In genomic region chr15:103183651-103184610, GRCm38 (mm10) we compare ENCODE assay signal across 8 mouse cellular contexts. TPM values are rescaled to one million over a fixed set of nuclear protein-coding genes. Genes with fewer than 3 reads are reported as not detected.
A peak's percentile ranks its signal among the peaks of the same experiment; 100 is the strongest.
DNase-seq lines count a peak whose midpoint lies in the region; ATAC-seq and TF ChIP-seq lines count a peak whose summit lies in the region.

No protein-coding gene starts in this region.

- H3K27me3 ChIP-seq in heart, embryonic 10.5 days (ENCODE audit: insufficient read depth, poor library complexity, severe bottlenecking) = peaks cover 55% of the 10 kb centered on the region
- H3K27me3 ChIP-seq in ES-Bruce4 (ENCODE audit: control insufficient read depth, insufficient read depth, low read length, poor library complexity, severe bottlenecking) = no peaks in the 10 kb centered on the region
- H3K27me3 ChIP-seq in forebrain, embryonic 11.5 days (ENCODE audit: control insufficient read depth, insufficient read depth, low read length) = peaks cover 38% of the 10 kb centered on the region
- no peaks in the 10 kb centered on the region; the same call in 1 of the 2 replicates for H3K27me3 ChIP-seq in neural tube, embryonic 13.5 days

- DNase-seq in heart, embryonic 10.5 days (ENCODE audit: low spot score) = no peak
- DNase-seq in heart, adult 8-10 months (ENCODE audit: low spot score) = no peak
- peak; percentile 71 for DNase-seq in forebrain, embryonic 11.5 days (ENCODE audit: low spot score)
- DNase-seq in kidney, postnatal 25 days = peak; percentile 30 to 57
- no peak for DNase-seq in urinary bladder, adult 18-20 months (ENCODE audit: low spot score in 2 of 2)
- no peak for DNase-seq in frontal cortex, adult 2 months (ENCODE audit: extremely low spot score in 1 of 2, low spot score in 1 of 2)

- TF ChIP-seq EP300 in ES-Bruce4 (IDR thresholded peaks at IDR 0.05; ENCODE audit: insufficient read depth, low read depth, low read length) = no peak

- peak overlapping the region; percentile 27; the same call in 1 of the 2 replicates for H3K4me2 ChIP-seq in forebrain, embryonic 11.5 days (ENCODE audit: low read depth, low read length, severe bottlenecking)
- peak overlapping the region; percentile 54 for H3K4me2 ChIP-seq in neural tube, embryonic 13.5 days

- H3K9me3 ChIP-seq in heart, embryonic 10.5 days = no peaks in the 10 kb centered on the region
- no peaks in the 10 kb centered on the region for H3K9me3 ChIP-seq in ES-Bruce4 (replicated peaks; ENCODE audit: control insufficient read depth, insufficient read depth, low read length, poor library complexity, severe bottlenecking)
- H3K9me3 ChIP-seq in forebrain, embryonic 11.5 days (ENCODE audit: control insufficient read depth, low read length) = no peaks in the 10 kb centered on the region
- H3K9me3 ChIP-seq in neural tube, embryonic 13.5 days = no peaks in the 10 kb centered on the region

- peak overlapping the region; percentile 62 for H3K4me3 ChIP-seq in heart, embryonic 10.5 days
- H3K4me3 ChIP-seq in ES-Bruce4 (ENCODE audit: low read depth, low read length) = peak overlapping the region; percentile 19; the same call in 1 of the 2 replicates
- peak overlapping the region; percentile 7; the same call in 1 of the 2 replicates for H3K4me3 ChIP-seq in forebrain, embryonic 11.5 days (ENCODE audit: low read depth, low read length)
- H3K4me3 ChIP-seq in neural tube, embryonic 13.5 days = peak overlapping the region; percentile 16

- H3K36me3 ChIP-seq in heart, embryonic 10.5 days = 0 out of 2 replicates have a peak, but pooled peaks cover 3% of the 10 kb centered on the region
- no peaks in the 10 kb centered on the region for H3K36me3 ChIP-seq in ES-Bruce4 (ENCODE audit: control insufficient read depth, insufficient read depth, low read length, poor library complexity, severe bottlenecking)
- no peaks in the 10 kb centered on the region for H3K36me3 ChIP-seq in forebrain, embryonic 11.5 days (ENCODE audit: control insufficient read depth, insufficient read depth, low read length)
- no peaks in the 10 kb centered on the region for H3K36me3 ChIP-seq in neural tube, embryonic 13.5 days

- H3K9ac ChIP-seq in ES-Bruce4 (ENCODE audit: low read depth, poor library complexity, severe bottlenecking) = no peak overlapping the region
- no peak overlapping the region for H3K9ac ChIP-seq in forebrain, embryonic 11.5 days (ENCODE audit: low read length)
- H3K9ac ChIP-seq in neural tube, embryonic 13.5 days = peak overlapping the region; percentile 41; the same call in 1 of the 2 replicates

- TF ChIP-seq POLR2A in ES-Bruce4 (IDR thresholded peaks at IDR 0.05; ENCODE audit: insufficient read depth, low read length) = no peak

- ATAC-seq in forebrain, embryonic 11.5 days (replicated peaks; ENCODE audit: low FRiP score) = peak; percentile 32; the same call in 1 of the 2 replicates
- ATAC-seq in neural tube, embryonic 13.5 days (ENCODE audit: low read depth) = peak; percentile 42

- H3K27ac ChIP-seq in heart, embryonic 10.5 days = no peak overlapping the region; the same call in 1 of the 2 replicates
- no peak overlapping the region for H3K27ac ChIP-seq in ES-Bruce4 (ENCODE audit: insufficient read depth, low read length)
- no peak overlapping the region for H3K27ac ChIP-seq in forebrain, embryonic 11.5 days (ENCODE audit: low read depth, low read length)
- peak overlapping the region; percentile 42; the same call in 1 of the 2 replicates for H3K27ac ChIP-seq in neural tube, embryonic 13.5 days (replicated peaks)

- peaks cover 29% of the 10 kb centered on the region for H3K4me1 ChIP-seq in heart, embryonic 10.5 days
- no peaks in the 10 kb centered on the region for H3K4me1 ChIP-seq in ES-Bruce4 (ENCODE audit: control insufficient read depth, insufficient read depth, low read length)
- peaks cover 14% of the 10 kb centered on the region; the same call in 1 of the 2 replicates for H3K4me1 ChIP-seq in forebrain, embryonic 11.5 days (replicated peaks; ENCODE audit: control insufficient read depth, insufficient read depth, low read length)
- H3K4me1 ChIP-seq in neural tube, embryonic 13.5 days (replicated peaks) = peaks cover 42% of the 10 kb centered on the region

- 10% methylated on average over 25 of the region's 25 CpGs for WGBS in heart, embryonic 10.5 days
- WGBS in forebrain, embryonic 11.5 days = 12% methylated on average over 25 of the region's 25 CpGs
- WGBS in neural tube, embryonic 13.5 days = 12% methylated on average over 25 of the region's 25 CpGs

- peak; percentile 43 for TF ChIP-seq CTCF in ES-Bruce4 (IDR thresholded peaks at IDR 0.05; ENCODE audit: low read depth, low read length)

RNA-seq across cellular contexts. Expression of gene Smug1, which starts 17.0 kb away (rescaled TPM):
- polyA plus RNA-seq in heart, embryonic 10.5 days (2016; fragmentation: Nextera tagmentation; extraction: Ambion mirVana) = 16.2 and 19.5 TPM in 2 replicates
- 10 to 100 TPM; 10.4 to 16.8 (median 15.2) TPM for total RNA-seq in heart, adult 8-10 months (2022)
- polyA plus RNA-seq in ES-Bruce4 (2011; ENCODE audit: insufficient read depth, insufficient read length, low read depth, missing spikeins) = 13.5 and 15.3 TPM in 2 replicates
- polyA plus RNA-seq in forebrain, embryonic 11.5 days (2014; fragmentation: Nextera tagmentation; extraction: Ambion mirVana) = 20.5 and 23.3 TPM in 2 replicates
- 36.1 and 41.0 TPM in 2 replicates for polyA plus RNA-seq in neural tube, embryonic 13.5 days (2015; fragmentation: Nextera tagmentation; extraction: Ambion mirVana)
- polyA plus RNA-seq in frontal cortex, adult 2 months (2012; rRNA removed) = 16.1 and 16.3 TPM in 2 replicates

RNA-seq across cellular contexts. Expression of gene Cbx5, which starts 55.7 kb away (rescaled TPM):
- 152 and 154 TPM in 2 replicates for polyA plus RNA-seq in heart, embryonic 10.5 days (2016; fragmentation: Nextera tagmentation; extraction: Ambion mirVana)
- 10 to 100 TPM; 52.4 to 59.1 (median 57.0) TPM for total RNA-seq in heart, adult 8-10 months (2022)
- 317 and 328 TPM in 2 replicates for polyA plus RNA-seq in ES-Bruce4 (2011; ENCODE audit: insufficient read depth, insufficient read length, low read depth, missing spikeins)
- polyA plus RNA-seq in forebrain, embryonic 11.5 days (2014; fragmentation: Nextera tagmentation; extraction: Ambion mirVana) = 214 and 221 TPM in 2 replicates
- 104 and 116 TPM in 2 replicates for polyA plus RNA-seq in neural tube, embryonic 13.5 days (2015; fragmentation: Nextera tagmentation; extraction: Ambion mirVana)
- polyA plus RNA-seq in frontal cortex, adult 2 months (2012; rRNA removed) = 70.1 and 79.9 TPM in 2 replicates

RNA-seq across cellular contexts. Expression of gene Hnrnpa1, which starts 56.3 kb away (rescaled TPM):
- polyA plus RNA-seq in heart, embryonic 10.5 days (2016; fragmentation: Nextera tagmentation; extraction: Ambion mirVana) = 682 and 901 TPM in 2 replicates
- 100 to 1,000 TPM; 134 to 164 (median 150) TPM for total RNA-seq in heart, adult 8-10 months (2022)
- 1,629 and 1,787 TPM in 2 replicates for polyA plus RNA-seq in ES-Bruce4 (2011; ENCODE audit: insufficient read depth, insufficient read length, low read depth, missing spikeins)
- polyA plus RNA-seq in forebrain, embryonic 11.5 days (2014; fragmentation: Nextera tagmentation; extraction: Ambion mirVana) = 1,395 and 1,473 TPM in 2 replicates
- polyA plus RNA-seq in neural tube, embryonic 13.5 days (2015; fragmentation: Nextera tagmentation; extraction: Ambion mirVana) = 784 and 805 TPM in 2 replicates
- polyA plus RNA-seq in frontal cortex, adult 2 months (2012; rRNA removed) = 360 and 407 TPM in 2 replicates

Comparison
In these comparisons a context has a peak if more than half of its experiments do, and no peak if none do; other contexts are left out.
1. DNase-seq: peak in forebrain, embryonic 11.5 days (single experiment) and kidney, postnatal 25 days (2 of 2); none in heart, embryonic 10.5 days (single experiment), heart, adult 8-10 months (single experiment), urinary bladder, adult 18-20 months (0 of 2) and frontal cortex, adult 2 months (0 of 2).
2. H3K4me3 ChIP-seq: peak in every context shown above with its lines; median percentile 62 in heart, embryonic 10.5 days; 19 in ES-Bruce4; 16 in neural tube, embryonic 13.5 days; 7 in forebrain, embryonic 11.5 days.